Mouse (Mus musculus): Measurements from ENCODE around the gene Nup93. TPM values are rescaled to one million over a fixed set of nuclear protein-coding genes. Genes with fewer than 3 reads are reported as not detected.
A peak's percentile ranks its signal among the peaks of the same experiment; 100 is the strongest.
"Not testable (repeated sequence)": the region's sequence is repeated elsewhere in the genome, so short reads cannot be mapped to it uniquely, and the experiment has no call there.

Nup93 gene
- 54.0 TPM for polyA plus RNA-seq (2021)

GRCm38 (mm10) chr8:94214252-94215173 is at the start of gene Nup93:
Gene Nup93, plus strand, starts transcription at chr8:94214564.
- POLR2A ChIA-PET: no interaction called here
- CTCF ChIA-PET: interaction anchor here (1.0 to 1.6 kb wide), 4 partner anchors 9 to 28 kb away, joined by 3 to 10 read pairs (median 3); no protein-coding TSS in a partner anchor
- no peak for TF ChIP-seq CTCF (IDR thresholded peaks at IDR 0.05)
- DNase-seq (ENCODE audit: low read depth, low spot score): peak; percentile 84
- no peaks in the 10 kb centered on the region for H3K27me3 ChIP-seq
- ATAC-seq: peak; percentile 94
- in situ Hi-C loops (cut with MboI; ENCODE audit: low pct_unique_long_range_greater_than_20kb): no loop called here

GRCm38 (mm10) chr8:94165772-94166171 is 48.6 kb upstream of the Nup93 start:
- POLR2A ChIA-PET; ATAC-seq; DNase-seq (ENCODE audit: low read depth, low spot score); H3K27me3 ChIP-seq: not testable (repeated sequence)
- in situ Hi-C loops (cut with MboI; ENCODE audit: low pct_unique_long_range_greater_than_20kb): loop anchor here (5.0 kb wide), 1 partner anchor 37 kb away; no protein-coding TSS in a partner anchor
- CTCF ChIA-PET: interaction anchor here (2.0 to 5.7 kb wide), 4 partner anchors 21 to 40 kb away, joined by 10 to 69 read pairs (median 20); no protein-coding TSS in a partner anchor

GRCm38 (mm10) chr8:94167244-94167643 is 47.1 kb upstream of the Nup93 start:
- in situ Hi-C loops (cut with MboI; ENCODE audit: low pct_unique_long_range_greater_than_20kb): loop anchor here (5.0 kb wide), 1 partner anchor 35 kb away; no protein-coding TSS in a partner anchor
- ATAC-seq (peak; percentile 63), DNase-seq (ENCODE audit: low read depth, low spot score) (no peak)
- POLR2A ChIA-PET: interaction anchor here (0.7 kb wide), 1 partner anchor 11 kb away, joined by 4 read pairs; no protein-coding TSS in a partner anchor
- no peaks in the 10 kb centered on the region for H3K27me3 ChIP-seq
- CTCF ChIA-PET: interaction anchor here (0.7 to 5.7 kb wide), 17 partner anchors 10 to 104 kb away, joined by 3 to 69 read pairs (median 7); no protein-coding TSS in a partner anchor
- TF ChIP-seq CTCF (IDR thresholded peaks at IDR 0.05): peak; percentile 95

- no peak for TF ChIP-seq CTCF (IDR thresholded peaks at IDR 0.05)
- ChIA-PET POLR2A (interaction anchor here (1.3 kb wide), 1 partner anchor 11 kb away, joined by 4 read pairs; no protein-coding TSS in a partner anchor), CTCF (interaction anchor here (1.2 kb wide), 1 partner anchor 13 kb away, joined by 3 read pairs; no protein-coding TSS in a partner anchor)
- no peaks in the 10 kb centered on the region for H3K27me3 ChIP-seq
- DNase-seq (ENCODE audit: low read depth, low spot score): no peak
- in situ Hi-C loops (cut with MboI; ENCODE audit: low pct_unique_long_range_greater_than_20kb): loop anchor here (5.0 kb wide), 1 partner anchor 33 kb away; no protein-coding TSS in a partner anchor
- ATAC-seq: no peak
These were observed 44.8 kb upstream of the Nup93 start for GRCm38 (mm10) chr8:94169547-94169946.

- ATAC-seq (peak; percentile 49), DNase-seq (ENCODE audit: low read depth, low spot score) (peak; percentile 66)
- in situ Hi-C loops (cut with MboI; ENCODE audit: low pct_unique_long_range_greater_than_20kb): no loop called here
- ChIA-PET POLR2A (interaction anchor here (1.4 kb wide), 1 partner anchor 23 kb away, joined by 4 read pairs; no protein-coding TSS in a partner anchor), CTCF (interaction anchor here (1.5 kb wide), 2 partner anchors 12 to 28 kb away, joined by 3 to 8 read pairs; no protein-coding TSS in a partner anchor)
- no peak for TF ChIP-seq CTCF (IDR thresholded peaks at IDR 0.05)
- H3K27me3 ChIP-seq: no peaks in the 10 kb centered on the region
These were observed 43.0 kb upstream of the Nup93 start for GRCm38 (mm10) chr8:94171321-94171755.

GRCm38 (mm10) chr8:94172075-94172808 is 42.1 kb upstream of the Nup93 start, which contains the start of gene Mt2:
Gene Mt2, plus strand, starts transcription at chr8:94172664.
- H3K27me3 ChIP-seq: no peaks in the 10 kb centered on the region
- DNase-seq (ENCODE audit: low read depth, low spot score): no peak
- in situ Hi-C loops (cut with MboI; ENCODE audit: low pct_unique_long_range_greater_than_20kb): no loop called here

GRCm38 (mm10) chr8:94172809-94173732 is 41.3 kb upstream of the Nup93 start:
- DNase-seq (ENCODE audit: low read depth, low spot score) (no peak), ATAC-seq (no peak)
- H3K27me3 ChIP-seq: no peaks in the 10 kb centered on the region
- no peak for TF ChIP-seq CTCF (IDR thresholded peaks at IDR 0.05)
- in situ Hi-C loops (cut with MboI; ENCODE audit: low pct_unique_long_range_greater_than_20kb): no loop called here
- CTCF ChIA-PET: interaction anchor here (1.5 to 3.9 kb wide), 5 partner anchors 10 to 33 kb away, joined by 3 to 15 read pairs (median 6); no protein-coding TSS in a partner anchor
- POLR2A ChIA-PET: interaction anchor here (0.7 to 0.9 kb wide), 3 partner anchors 10 to 677 kb away, joined by 3 to 4 read pairs (median 3); no protein-coding TSS in a partner anchor

More at GRCm38 (mm10) chr8:94172075-94172808, 42.1 kb upstream of the Nup93 start, which contains the start of gene Mt2:
- TF ChIP-seq CTCF (IDR thresholded peaks at IDR 0.05): no peak
- ATAC-seq: no peak
- POLR2A ChIA-PET: interaction anchor here (0.5 to 1.4 kb wide), 3 partner anchors 10 to 53 kb away, joined by 3 to 4 read pairs (median 3); no protein-coding TSS in a partner anchor
- CTCF ChIA-PET: interaction anchor here (0.6 to 3.9 kb wide), 4 partner anchors 11 to 167 kb away, joined by 3 to 15 read pairs (median 6); no protein-coding TSS in a partner anchor

GRCm38 (mm10) chr8:94173848-94174403 is 40.4 kb upstream of the Nup93 start:
- TF ChIP-seq CTCF (IDR thresholded peaks at IDR 0.05): no peak
- no peak for ATAC-seq
- ChIA-PET POLR2A (interaction anchor here (0.7 to 0.9 kb wide), 3 partner anchors 9 to 676 kb away, joined by 3 to 4 read pairs (median 3); no protein-coding TSS in a partner anchor), CTCF (interaction anchor here (1.5 to 3.9 kb wide), 4 partner anchors 9 to 32 kb away, joined by 4 to 15 read pairs (median 7); no protein-coding TSS in a partner anchor)
- no peak for DNase-seq (ENCODE audit: low read depth, low spot score)
- H3K27me3 ChIP-seq: peaks cover 2% of the 10 kb centered on the region
- in situ Hi-C loops (cut with MboI; ENCODE audit: low pct_unique_long_range_greater_than_20kb): no loop called here
